Mouse (Mus musculus): ENCODE results near the gene Slc4a3.

Slc4a3 gene

GRCm38 (mm10) chr1:75595930-75596329, 49.9 kb downstream of the Slc4a3 start:
- DNase-seq (ENCODE audit: low spot score in 2 of 2), result no peak

- no peak for DNase-seq (ENCODE audit: low spot score in 2 of 2)
These were observed 50.8 kb downstream of the Slc4a3 start for GRCm38 (mm10) chr1:75596906-75597305.

- peak; percentile 15 to 61 for DNase-seq (ENCODE audit: low spot score in 2 of 2)
These were observed 51.6 kb downstream of the Slc4a3 start for GRCm38 (mm10) chr1:75597622-75598021.

- DNase-seq (ENCODE audit: low spot score in 2 of 2), result no peak
These were observed 55.7 kb downstream of the Slc4a3 start for GRCm38 (mm10) chr1:75601738-75602137.

- no peak for DNase-seq (ENCODE audit: low spot score in 2 of 2)
These were observed 57.5 kb downstream of the Slc4a3 start for GRCm38 (mm10) chr1:75603584-75603983.

- no peak for DNase-seq (ENCODE audit: low spot score in 2 of 2)
These were observed 62.2 kb downstream of the Slc4a3 start for GRCm38 (mm10) chr1:75608225-75608624.

GRCm38 (mm10) chr1:75608625-75609263, 62.7 kb downstream of the Slc4a3 start:
- no peak for DNase-seq (ENCODE audit: low spot score in 2 of 2)

- no peak for DNase-seq (ENCODE audit: low spot score in 2 of 2)
These were observed 63.2 kb downstream of the Slc4a3 start for GRCm38 (mm10) chr1:75609264-75609662.

GRCm38 (mm10) chr1:75610553-75610952, 64.5 kb downstream of the Slc4a3 start:
- DNase-seq (ENCODE audit: low spot score in 2 of 2), result no peak

Measured in natural killer cell, adult 2 months (primary cell).